In the genomic region with DNA sequence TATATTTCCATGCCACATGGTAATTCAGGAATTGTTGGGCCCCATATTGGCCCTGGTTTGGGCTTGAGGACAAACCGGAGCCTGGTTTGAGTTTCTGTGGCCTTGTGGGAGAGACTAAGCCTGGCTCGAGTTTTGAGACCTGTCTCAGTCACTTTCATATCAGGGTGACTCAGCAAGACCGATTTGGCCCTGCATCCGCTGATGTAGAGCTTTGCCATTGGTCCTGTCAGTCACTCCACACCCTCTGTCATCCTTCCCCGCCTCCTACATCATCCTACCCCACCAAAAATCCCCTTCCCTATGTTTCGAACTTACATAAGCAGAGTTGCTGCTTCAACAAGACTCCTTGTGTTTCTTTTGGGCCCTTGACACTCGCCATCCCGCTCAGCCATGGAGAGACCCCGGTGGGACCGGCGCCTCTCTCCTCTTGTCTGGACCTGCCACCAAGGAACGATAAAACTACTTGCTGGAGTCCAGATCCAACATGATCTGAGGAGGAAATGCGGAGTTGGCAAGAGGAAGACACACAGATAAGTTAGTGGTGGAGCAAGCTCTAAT, we compare ENCODE assay signal across 24 mouse cellular contexts. TPM values are rescaled to one million over a fixed set of nuclear protein-coding genes. Genes with fewer than 3 reads are reported as not detected.
"Had no signal": no experiment of that assay in that cellular context is flagged by ENCODE, and none has a peak within 500 bp of the region (broad histone marks: within the 10 kb centered on the region; RNA-seq: fewer than 3 reads in every experiment).

No protein-coding gene starts in this region.

- H3K4me3 ChIP-seq: kidney, embryonic 15.5 days; limb, embryonic 12.5 days; limb, embryonic 15.5 days; midbrain, embryonic 12.5 days; midbrain, embryonic 15.5 days; neural tube, embryonic 12.5 days; neural tube, embryonic 15.5 days; stomach, embryonic 15.5 days had no signal

- H3K27ac ChIP-seq: kidney, embryonic 15.5 days; limb, embryonic 12.5 days; limb, embryonic 15.5 days; liver, embryonic 14.5 days; macrophage; midbrain, embryonic 12.5 days; midbrain, embryonic 15.5 days; neural tube, embryonic 12.5 days; neural tube, embryonic 15.5 days; stomach, embryonic 15.5 days had no signal

- H3K36me3 ChIP-seq: kidney, embryonic 15.5 days; limb, embryonic 12.5 days; limb, embryonic 15.5 days; midbrain, embryonic 12.5 days; midbrain, embryonic 15.5 days; neural tube, embryonic 12.5 days; neural tube, embryonic 15.5 days; stomach, embryonic 15.5 days had no signal

- H3K9me3 ChIP-seq: kidney, embryonic 15.5 days; limb, embryonic 12.5 days; limb, embryonic 15.5 days; midbrain, embryonic 12.5 days; midbrain, embryonic 15.5 days; neural tube, embryonic 12.5 days; neural tube, embryonic 15.5 days; stomach, embryonic 15.5 days had no signal

- H3K9ac ChIP-seq: kidney, embryonic 15.5 days; limb, embryonic 12.5 days; limb, embryonic 15.5 days; liver, embryonic 14.5 days; liver, postnatal 0 days; lung, embryonic 14.5 days; midbrain, embryonic 12.5 days; midbrain, embryonic 15.5 days; neural tube, embryonic 12.5 days; neural tube, embryonic 15.5 days; stomach, embryonic 15.5 days had no signal

- ATAC-seq: liver, postnatal 0 days; lung, postnatal 0 days; midbrain, embryonic 15.5 days had no signal

- DNase-seq: kidney, postnatal 14 days; kidney, postnatal 4 days; left cerebral cortex, postnatal 4 days; liver, postnatal 0 days; lung, embryonic 14.5 days; retina, postnatal 1 day; right cerebral cortex, postnatal 25 days; spleen, adult 18-20 months; thymus, adult 2 months; thymus, postnatal 14 days; thymus, postnatal 4 days had no signal

- H3K27me3 ChIP-seq: kidney, embryonic 15.5 days; limb, embryonic 12.5 days; limb, embryonic 15.5 days; midbrain, embryonic 12.5 days; midbrain, embryonic 15.5 days; neural tube, embryonic 12.5 days; neural tube, embryonic 15.5 days; stomach, embryonic 15.5 days had no signal

- H3K4me2 ChIP-seq: kidney, embryonic 15.5 days; limb, embryonic 12.5 days; limb, embryonic 15.5 days; liver, embryonic 11.5 days; lung, embryonic 14.5 days; midbrain, embryonic 12.5 days; midbrain, embryonic 15.5 days; neural tube, embryonic 12.5 days; neural tube, embryonic 15.5 days; stomach, embryonic 15.5 days had no signal

- H3K4me1 ChIP-seq: limb, embryonic 12.5 days; limb, embryonic 15.5 days; midbrain, embryonic 12.5 days; midbrain, embryonic 15.5 days; neural tube, embryonic 12.5 days; neural tube, embryonic 15.5 days; stomach, embryonic 15.5 days had no signal

RNA-seq across cellular contexts. Expression of a gene that starts 5.4 kb away (rescaled TPM):
- total RNA-seq: megakaryocyte, adult 5-6 weeks had no signal
- polyA plus RNA-seq: limb, embryonic 12.5 days; macrophage had no signal

RNA-seq across cellular contexts. Expression of a gene that starts 34.7 kb away (rescaled TPM):
- polyA plus RNA-seq: lung, embryonic 14.5 days had no signal
